Mouse (Mus musculus) liver, postnatal 0 days (tissue): ENCODE results near the gene Wdhd1.

Source experiments
- CTCF ChIP-seq: sonication (generic); IDR thresholded peaks from 2 replicates; pipeline ENCODE4 v1.5.1; 2016; ENCODE audit warnings: antibody characterized with exemption, low read depth
- EP300 ChIP-seq: IDR thresholded peaks from 2 replicates; pipeline ENCODE4 v1.6.1; 2016; ENCODE audit warnings: antibody characterized with exemption, low read depth, mild to moderate bottlenecking

- no peak for TF ChIP-seq CTCF
- TF ChIP-seq EP300: no peak
Measured at GRCm38 (mm10) chr14:47229796-47230376, 46.8 kb downstream of the Wdhd1 start.
